Mouse (Mus musculus) retina, postnatal 7 days (tissue): ENCODE measurements around the gene Rbpjl.

ENCODE experiments used
- DNase-seq: peaks from one replicate; pipeline ENCODE4 v3.0.0-alpha.2; 2012; ENCODE audit warnings: low read depth, low spot score

Rbpjl gene

DNA sequence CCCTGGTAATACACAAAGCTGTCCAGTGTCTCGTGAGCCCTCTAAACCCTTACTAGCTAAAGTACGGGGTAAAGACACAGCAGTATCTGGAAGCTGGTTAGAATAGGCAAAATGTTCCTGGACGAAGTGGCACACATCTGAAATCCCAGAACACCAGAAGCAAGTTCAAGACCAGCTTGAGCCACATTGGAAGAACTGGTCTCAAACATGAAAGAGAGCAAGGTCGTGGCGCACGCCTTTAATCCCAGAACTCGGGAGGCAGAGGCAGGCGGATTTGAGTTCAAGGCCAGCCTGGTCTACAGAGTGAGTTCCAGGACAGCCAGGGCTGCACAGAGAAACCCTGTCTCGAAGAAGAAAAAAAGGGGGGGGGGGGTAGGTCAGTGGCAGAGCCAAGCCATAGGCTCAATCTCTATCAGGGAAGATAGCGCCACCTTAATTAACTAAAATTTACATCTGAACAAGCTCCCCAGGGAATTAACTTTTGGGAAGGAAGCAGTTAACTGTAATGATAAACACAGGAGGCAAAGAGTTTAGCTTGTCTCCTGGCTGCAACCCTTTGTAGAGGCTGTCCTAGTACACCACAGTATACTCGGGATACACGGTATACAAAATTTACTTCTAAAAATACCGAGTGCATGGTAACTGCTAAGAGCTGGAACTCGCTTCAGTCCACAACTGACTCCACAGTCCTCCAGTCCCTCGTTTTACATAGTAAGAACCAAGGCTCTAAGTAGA lies 27.1 kb downstream of the Rbpjl start:
- DNase-seq, result no peak

DNA sequence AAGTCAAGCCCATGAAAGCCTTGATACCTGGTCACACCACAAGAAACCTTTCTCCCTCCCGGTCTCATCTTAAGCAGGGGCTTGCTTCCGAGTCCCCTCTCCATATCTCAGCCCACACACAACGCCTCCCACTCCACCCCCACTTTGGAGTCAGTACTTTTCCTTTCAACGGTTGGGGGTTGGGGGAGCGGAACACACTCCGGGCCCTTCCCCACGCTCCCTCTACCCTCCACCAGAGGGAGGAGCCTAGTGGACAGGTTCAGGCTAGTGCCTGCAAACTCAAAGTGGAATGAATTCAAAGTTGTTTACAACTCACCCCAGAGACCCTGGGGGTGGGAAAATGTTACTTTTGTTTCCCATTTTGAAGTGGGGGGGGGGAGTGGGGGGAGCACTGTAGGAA lies 27.8 kb downstream of the Rbpjl start:
- no peak for DNase-seq

DNA sequence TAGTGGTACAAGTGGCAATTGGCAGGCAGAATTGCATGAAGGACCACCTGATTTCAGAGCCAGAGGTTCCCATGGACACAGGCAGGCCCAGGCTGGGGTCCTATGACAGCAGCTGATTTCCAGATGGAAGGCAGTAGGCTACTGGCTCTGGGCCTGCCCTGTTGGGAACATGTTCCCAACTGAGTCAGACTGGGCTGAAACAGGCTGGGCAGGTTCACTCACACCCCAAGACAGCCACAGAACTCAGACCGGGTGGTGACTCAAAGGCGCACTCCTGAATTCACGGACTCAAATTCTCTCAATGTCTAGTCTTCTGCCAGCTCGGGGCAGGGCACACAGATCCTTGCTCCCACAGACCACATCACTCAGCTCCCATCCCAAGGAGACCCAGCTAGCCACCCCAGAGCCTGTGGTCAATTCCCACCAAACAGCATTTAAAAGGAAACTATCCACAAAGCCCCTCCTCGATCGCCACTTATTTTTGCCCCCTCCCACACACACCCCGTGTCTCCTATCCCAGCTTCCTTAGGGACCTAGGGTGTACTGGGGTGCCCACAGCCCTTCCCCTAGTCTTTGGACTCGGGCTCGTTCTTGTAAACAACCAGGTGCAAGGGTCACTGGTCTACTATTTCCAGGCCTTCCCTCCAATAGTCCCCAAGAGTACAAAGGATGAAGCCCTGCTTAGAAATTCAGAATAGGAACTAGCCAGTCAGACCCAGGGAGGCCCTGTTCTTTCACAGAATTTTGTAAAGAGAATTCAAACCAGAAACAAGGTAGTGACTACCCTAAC lies 28.9 kb downstream of the Rbpjl start:
- DNase-seq, result no peak

DNA sequence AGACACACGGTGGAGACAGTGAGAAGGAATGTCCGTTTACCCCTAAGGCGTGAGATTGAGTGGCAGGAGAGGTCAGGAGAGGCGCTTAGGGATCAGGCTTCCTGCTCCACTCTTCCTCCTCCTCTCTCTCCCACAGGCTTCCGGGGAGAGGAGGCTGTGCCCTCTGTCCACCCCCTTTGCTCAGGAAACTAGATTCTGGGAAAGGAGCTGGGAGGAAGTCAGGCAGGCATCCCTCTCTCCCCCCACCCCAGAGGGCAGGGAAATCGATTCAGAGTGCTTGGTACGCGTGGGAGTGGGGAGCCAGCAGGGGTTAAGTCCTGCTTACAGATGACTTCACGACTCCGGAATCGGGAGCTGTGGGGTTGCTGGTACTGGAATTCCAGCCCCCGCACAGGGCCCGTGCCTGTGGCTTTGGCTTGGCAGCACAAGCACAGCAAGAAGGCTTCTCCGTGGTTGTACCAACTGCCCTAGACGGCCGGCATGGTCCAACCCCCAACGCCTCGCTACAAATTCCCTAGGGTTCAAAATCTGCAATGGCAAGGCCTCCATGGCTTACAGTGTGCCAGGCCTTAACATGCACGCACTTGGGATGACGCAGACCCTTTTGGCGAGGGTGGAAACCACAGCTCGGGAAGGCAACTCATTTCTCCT lies 29.7 kb downstream of the Rbpjl start:
- DNase-seq, result no peak

DNA sequence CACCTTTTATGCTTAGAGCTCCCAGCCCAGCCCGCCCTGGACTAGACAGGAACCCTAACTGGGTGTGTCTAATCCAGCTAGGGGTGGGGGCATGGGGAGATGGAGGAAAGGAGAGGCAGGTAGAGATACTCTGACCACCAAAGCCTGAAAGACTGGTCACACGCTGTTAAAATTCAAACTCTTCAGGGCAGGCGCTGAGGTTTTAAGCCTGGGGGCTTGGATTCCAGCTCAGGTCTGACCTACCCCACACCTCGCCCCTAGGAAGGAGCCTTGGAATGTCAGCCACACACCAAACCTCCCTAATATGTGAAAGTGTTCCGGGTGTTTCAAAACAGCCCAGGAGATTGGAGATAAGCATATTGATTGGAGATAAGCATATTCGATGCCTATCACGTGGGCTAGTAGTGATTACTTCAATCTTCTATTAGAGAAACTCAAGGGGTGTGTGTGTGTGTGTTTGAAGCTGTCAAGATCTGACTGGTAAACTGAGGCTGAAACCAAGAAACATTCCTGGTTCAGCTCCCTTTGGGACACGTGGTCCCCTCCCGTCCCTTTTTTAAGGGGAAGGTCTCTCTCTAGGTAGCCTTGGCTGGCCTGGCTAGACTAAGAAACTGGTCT lies 30.4 kb downstream of the Rbpjl start:
- no peak for DNase-seq

DNA sequence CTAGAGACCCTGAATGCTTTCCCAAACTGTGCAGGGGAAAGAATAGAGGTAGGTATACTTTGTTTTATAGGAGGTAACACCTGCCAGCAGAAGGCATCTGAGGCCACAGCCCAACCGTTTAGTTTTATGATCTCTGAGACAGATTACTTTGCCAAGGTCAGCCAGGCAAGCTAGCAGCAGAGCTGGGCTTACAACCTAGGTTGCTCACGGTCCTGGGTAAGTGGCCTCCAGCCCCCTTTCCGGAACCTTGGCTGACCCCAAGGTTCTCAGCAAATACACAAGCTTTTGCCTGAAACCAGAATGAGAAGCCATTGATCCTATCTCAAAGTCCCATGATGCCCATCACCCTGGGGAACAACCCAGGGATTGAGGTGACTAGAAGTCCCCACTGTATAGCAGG lies 31.7 kb downstream of the Rbpjl start:
- no peak for DNase-seq

DNA sequence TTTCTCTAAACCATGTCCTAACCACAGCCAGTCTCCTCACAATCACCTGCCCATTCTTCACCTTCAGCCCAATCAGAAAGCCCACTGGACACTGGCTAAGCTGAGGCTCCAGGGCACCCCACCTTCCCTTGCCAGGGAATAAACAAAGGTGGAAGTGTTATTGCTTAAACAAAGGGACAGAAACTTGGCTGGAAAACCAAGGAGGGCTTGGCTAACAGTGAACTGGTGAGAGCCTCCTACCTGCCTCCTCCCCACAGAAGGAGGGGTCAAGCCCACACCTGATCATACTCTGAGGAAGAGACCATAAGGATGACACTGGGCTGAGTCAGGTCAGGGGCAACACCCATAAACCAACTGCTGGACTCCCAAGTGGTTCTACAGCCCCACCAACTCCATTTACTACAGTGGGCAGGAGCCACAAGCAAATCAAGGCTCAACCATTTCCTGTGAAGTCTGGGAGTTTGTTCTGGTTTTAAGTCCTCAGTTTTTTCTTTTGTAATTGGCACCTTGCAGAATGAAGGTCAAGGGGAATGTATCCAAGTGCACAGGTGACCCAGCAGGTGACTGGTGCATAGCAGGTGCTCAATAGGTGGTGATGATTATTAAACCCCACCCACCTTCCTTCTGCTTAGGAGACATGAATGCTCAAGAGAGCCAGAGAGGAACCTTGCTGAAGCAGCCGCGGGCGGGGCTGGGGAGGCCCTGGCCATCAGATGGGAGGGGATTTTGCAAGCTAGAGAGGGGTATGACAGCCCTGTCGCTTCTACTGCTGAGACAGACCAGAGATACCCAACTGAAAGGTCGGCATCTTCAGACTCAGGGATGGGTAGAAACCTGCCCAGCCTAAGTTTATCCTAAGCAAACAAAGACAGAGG lies 32.5 kb downstream of the Rbpjl start:
- DNase-seq, result no peak

DNA sequence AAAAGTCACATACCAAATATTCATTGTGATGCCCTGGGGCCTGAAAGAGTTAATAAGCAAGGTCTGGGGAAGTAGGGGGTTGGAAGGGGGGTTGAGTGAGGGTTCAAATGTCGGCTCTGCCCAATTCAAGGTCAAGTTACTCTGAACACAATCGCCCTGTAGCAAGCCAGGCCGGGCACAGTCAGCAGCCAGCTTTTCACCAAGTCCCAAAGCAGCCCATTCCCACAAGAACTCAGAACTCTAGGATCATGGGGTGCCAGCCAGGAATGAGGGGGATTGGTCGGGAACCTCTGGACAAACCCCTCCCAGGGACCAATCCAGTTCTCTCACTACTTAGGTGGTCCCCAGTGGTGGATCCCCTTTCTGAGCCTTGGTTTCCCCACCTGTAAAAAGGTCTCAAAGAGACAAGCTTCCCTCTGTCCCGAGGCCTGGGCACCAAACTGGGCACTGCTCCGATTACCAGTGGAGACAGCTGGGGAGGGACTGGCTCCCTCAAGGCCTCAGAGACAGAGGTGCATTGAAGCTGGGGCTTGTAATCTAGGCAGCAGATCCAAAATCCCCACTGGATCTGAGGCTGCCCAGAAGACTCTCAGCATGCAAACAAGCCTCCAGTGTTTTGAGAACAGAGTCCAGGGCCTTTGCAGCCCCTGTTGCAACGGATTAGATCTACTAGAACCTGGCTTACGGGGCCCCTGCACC lies 33.4 kb downstream of the Rbpjl start:
- DNase-seq, result no peak

DNA sequence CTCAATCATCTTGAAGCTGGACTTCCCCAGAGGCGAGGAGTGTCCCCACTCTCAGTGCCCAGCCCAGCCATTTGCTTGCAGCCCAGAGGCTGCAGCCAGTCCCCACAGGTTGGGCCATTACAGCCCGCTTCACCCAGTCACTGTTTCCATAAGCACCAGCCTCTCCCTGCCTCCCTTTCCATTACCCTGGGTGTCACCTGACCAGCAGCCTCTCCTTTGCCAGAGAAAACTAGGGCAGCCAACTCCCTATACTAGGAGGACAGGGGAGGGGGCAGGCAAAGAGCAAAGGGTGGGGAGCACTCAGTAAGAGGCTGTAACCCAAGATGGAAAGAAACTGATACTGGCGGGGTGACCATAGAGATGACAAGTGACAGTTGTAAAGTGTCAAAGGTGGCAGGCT lies 34.0 kb downstream of the Rbpjl start:
- no peak for DNase-seq

DNA sequence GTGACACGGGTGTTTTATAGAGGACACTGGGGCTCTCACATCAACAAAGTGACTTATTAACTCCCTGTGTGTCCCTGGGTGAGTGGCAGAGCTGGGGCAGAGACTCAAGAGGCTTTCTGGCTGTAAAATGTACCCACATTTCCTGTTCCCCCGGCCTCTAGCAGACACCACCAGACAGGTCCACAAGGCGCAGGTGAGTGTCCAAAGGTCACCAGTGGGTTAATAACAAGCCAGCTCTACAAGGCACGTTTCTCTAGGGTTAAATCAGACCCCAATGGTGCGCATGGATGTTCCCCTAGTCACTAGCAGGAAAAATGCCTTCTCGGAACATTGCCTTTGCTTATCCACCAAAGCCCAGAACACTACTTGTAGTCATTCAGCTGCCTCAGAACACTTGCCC lies 34.8 kb downstream of the Rbpjl start:
- no peak for DNase-seq

DNA sequence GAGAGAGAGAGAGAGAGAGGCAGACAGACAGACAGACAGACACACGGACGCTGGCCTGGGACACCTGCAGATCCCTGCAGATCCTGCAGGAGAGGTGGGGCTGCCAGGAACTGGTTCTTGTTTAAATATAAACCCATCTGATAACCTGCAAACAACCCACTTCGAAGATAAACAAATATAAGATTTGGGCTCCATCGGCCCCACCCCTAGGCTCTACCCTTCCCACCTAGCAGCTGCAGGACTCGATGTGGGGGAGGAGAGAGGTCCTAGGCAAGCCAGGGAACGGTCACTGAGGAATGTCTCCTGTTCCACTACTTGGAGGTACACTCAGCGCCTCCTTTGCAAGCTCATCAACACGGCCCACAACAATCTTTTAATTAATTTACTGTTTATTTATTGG lies 35.3 kb downstream of the Rbpjl start:
- DNase-seq, result no peak

DNA sequence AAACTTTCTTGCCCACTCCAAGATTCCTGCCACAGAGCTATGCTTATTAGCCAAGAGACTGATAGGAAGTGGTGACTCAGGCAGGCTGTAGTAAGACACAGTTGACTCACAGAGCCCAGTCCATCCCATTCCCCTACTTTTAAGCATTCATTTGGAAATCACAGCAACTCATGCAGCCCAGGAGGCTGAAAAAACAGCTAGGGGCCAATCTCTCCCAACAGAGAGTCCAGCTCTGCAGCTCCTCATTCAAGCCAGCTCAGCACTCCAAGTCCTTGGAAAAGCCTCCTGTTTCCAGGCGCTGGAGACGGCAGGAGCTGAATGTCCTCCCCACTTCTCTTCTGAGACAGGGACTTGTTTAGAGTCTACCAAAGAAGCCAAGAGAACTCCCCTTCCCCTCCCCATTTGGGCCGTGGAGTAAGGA lies 36.1 kb downstream of the Rbpjl start:
- no peak for DNase-seq

DNA sequence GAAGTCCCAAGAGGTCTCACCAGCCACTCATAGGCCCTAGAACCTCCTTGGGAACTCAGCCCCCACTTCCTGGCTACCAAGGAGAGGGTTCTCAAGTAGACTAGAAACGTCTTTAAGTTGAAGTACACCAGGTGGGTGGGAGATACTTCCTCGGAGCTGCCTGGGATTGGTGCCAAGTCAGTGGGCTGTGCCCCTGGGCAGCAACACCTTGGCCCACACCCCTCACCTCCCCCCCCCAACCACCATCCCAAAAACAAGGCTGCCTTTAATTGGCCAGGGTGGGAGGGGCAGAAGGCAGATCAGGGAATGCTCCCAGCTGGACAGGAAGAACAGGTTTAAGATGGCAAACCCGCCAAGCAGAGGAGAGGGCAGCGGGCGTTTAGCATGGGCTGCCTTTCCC lies 37.4 kb downstream of the Rbpjl start:
- DNase-seq, result no peak

DNA sequence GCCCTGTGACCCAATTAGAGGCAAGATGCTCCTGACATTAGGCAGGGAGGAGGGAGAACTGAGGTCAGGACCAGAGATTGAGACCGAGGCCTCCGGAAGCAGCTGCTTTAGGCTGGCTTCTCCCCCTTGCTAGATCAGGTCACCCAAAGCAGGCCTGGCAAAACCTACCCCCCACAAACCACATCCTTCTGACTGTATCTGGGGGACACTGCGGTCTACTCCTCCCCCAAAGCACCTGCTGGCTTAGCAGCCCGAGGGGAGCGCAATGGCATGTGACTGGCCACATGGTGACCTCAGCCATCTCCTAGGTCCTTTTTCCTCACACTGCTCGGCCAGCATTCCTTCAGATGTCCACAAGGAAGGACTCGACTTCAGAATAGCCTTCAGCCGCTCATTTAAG lies 38.2 kb downstream of the Rbpjl start:
- no peak for DNase-seq

DNA sequence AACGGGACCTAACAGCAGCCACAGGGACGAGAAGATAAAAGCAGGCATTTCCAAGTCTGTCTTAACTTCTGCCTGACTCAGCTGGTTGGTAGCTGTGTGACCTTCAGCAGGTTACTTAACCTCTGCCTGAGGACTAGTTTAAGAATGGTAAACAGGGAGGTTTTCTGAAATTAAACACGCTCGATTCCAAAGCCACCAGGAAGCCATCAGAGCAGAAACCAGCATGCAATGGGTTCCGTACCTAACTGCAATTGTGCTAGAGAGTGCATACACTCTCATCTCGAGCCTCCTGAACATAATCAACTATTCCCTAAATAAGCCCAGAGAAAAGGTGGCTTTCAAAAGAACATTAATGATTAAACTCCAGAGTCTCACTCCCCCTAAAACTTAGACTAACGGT lies 38.8 kb downstream of the Rbpjl start:
- DNase-seq, result no peak

DNA sequence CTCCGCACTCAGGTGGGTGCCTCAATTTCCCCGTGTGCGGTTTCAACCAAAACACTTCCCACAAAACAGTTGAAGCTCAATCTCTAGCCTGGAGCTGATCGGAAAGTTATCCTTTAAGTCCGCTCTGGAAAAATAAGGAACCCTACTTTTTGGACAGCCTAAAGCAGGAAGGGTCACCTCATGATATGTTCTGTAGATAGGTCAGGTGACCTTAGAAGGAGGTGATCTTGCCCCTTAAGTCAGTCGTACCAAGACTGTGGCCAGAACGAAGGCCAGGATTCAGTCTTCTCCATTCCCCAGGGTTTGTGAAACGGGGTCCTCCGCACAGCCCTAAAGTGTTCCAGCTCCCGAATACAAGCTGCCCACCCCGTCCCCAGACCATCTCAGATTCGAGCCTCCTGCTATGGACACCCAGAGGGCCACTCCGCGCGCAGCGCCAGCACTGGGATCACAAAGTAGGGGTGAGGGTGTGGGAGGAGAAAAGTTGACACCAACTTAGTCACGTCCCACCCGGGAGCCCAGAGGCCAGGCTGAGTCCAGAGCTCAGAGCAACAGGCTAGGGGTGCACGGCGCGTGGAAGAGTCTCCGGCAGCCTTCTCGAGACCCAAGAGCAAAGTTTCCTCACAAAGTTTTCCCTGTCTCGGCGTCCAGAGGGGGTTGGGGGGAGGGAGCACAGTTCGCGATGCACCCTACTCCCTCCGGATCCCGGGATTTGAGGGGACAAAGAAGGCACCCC lies 39.5 kb downstream of the Rbpjl start:
- DNase-seq, result no peak

DNA sequence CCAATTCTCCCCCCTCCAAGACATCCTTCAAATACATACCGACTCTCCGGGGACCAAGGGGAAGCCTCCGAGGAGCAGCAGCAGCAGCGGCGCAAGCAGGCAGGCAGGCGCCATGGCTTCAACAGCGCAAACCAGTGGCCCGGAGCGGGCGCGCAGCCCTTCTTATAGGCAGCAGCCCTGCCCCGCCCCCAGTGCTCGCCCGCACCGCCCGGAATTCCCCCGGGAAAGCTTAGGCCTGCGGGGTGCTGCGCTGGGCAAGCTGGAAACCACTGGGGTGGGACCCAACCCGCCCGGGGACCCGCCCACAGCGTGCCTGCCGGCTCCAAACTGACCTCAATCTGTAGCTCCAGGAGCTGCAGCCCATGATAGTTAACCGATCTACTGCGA lies 40.1 kb downstream of the Rbpjl start:
- peak; percentile 67 for DNase-seq

DNA sequence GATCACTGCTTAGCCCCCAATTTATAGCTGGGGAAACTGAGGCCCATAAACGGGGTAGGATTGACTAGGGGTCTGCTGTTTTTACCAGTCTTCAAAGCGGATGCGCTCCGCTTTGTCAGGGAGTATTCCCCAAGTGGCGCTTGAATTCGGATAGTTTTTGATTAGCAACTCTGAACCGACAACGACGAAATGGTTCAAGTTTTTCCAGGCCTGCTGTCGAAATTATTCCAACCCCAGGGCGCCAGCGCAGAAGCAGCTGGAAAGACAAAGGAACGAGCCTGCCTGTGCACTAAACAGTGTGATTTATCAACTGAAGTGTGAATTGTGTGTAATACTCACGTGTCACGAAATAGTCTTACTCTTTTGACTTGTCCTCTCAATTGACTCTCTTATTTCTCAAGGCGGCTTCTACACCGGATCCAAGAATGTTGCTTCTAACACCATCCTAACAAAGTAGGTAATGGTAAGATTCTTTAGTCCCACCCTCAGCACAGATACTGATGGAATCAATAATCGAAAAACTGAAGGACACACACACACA lies 40.6 kb downstream of the Rbpjl start, which contains the start of gene Sdc4:
Sdc4 (minus strand) TSS at position 428 of the 541 bp plus-strand sequence.
- DNase-seq, result no peak

DNA sequence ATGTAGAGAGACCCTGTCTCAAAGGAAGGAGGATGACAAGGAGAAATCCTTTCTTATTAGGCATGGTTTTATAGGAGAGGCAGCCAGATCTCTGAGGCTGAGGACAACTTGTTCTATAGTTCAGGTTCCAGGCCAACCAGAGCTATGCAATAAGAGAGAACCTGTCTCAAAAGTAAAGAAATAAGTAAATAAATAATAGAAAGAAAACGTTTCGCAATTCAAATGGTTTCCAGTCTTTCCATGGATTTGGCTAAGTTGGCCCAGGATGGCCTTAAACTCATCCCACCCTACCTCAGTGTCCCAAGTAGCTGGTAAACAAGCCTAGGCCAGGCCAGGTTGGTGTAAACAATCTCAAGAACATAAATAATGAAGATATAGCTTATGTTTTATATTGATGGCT lies 41.8 kb downstream of the Rbpjl start:
- no peak for DNase-seq
